In genomic region chr19:5406531-5407126, GRCm38 (mm10) we compare ENCODE assay signal across 9 mouse cellular contexts. TPM values are rescaled to one million over a fixed set of nuclear protein-coding genes. Genes with fewer than 3 reads are reported as not detected.
A peak's percentile ranks its signal among the peaks of the same experiment; 100 is the strongest.
DNase-seq lines count a peak whose midpoint lies in the region; ATAC-seq and TF ChIP-seq lines count a peak whose summit lies in the region.
"Not testable (repeated sequence)": the region's sequence is repeated elsewhere in the genome, so short reads cannot be mapped to it uniquely, and the experiment has no call there.
"Had no signal": no experiment of that assay in that cellular context is flagged by ENCODE, and none has a peak within 500 bp of the region (broad histone marks: within the 10 kb centered on the region; RNA-seq: fewer than 3 reads in every experiment).

No protein-coding gene starts in this region.

- WGBS in forebrain, embryonic 13.5 days, result 19% methylated on average over 25 of the region's 25 CpGs
- WGBS in kidney, embryonic 16.5 days, result 11% methylated on average over 20 of the region's 25 CpGs
- 13% methylated on average over 24 of the region's 25 CpGs for WGBS in liver, embryonic 15.5 days (ENCODE audit: insufficient replicate concordance)
- WGBS in midbrain, postnatal 0 days, result 16% methylated on average over 20 of the region's 25 CpGs

- not testable (repeated sequence) for DNase-seq in ES-E14 (ENCODE audit: low read depth, low spot score)
- peak; percentile 77 for DNase-seq in cerebellum, adult 9-11 months
- DNase-seq in heart, postnatal 36 days, result peak; percentile 57 to 58
- DNase-seq in midbrain, postnatal 0 days (ENCODE audit: low spot score), result peak; percentile 45
- peak; percentile 80 for DNase-seq in splenic B cell, adult 2 months (ENCODE audit: low read depth, low spot score)

- peak overlapping the region; percentile 78 for H3K9ac ChIP-seq in ES-E14 (ENCODE audit: insufficient read depth, low read depth, low read length, poor library complexity, severe bottlenecking)
- peak overlapping the region; percentile 70 for H3K9ac ChIP-seq in forebrain, embryonic 13.5 days
- peak overlapping the region; percentile 91 for H3K9ac ChIP-seq in kidney, embryonic 16.5 days (replicated peaks; ENCODE audit: low read length)
- peak overlapping the region; percentile 85 for H3K9ac ChIP-seq in liver, embryonic 15.5 days
- H3K9ac ChIP-seq in midbrain, postnatal 0 days (replicated peaks; ENCODE audit: low read length, poor library complexity, severe bottlenecking), result peak overlapping the region; percentile 71

- peak overlapping the region; percentile 89; the same call in 1 of the 2 replicates for H3K27ac ChIP-seq in ES-E14 (ENCODE audit: insufficient read depth, low read depth, low read length, poor library complexity, severe bottlenecking)
- peak overlapping the region; percentile 79 for H3K27ac ChIP-seq in forebrain, embryonic 13.5 days
- H3K27ac ChIP-seq in kidney, embryonic 16.5 days (ENCODE audit: low read length), result peak overlapping the region; percentile 97
- H3K27ac ChIP-seq in liver, embryonic 15.5 days (replicated peaks), result peak overlapping the region; percentile 99
- peak overlapping the region; percentile 83 for H3K27ac ChIP-seq in midbrain, postnatal 0 days (ENCODE audit: low read depth, low read length)

- intact Hi-C loops in heart, postnatal 36 days (cut with DNase I), result not testable (repeated sequence)

- peak; percentile 87 for ATAC-seq in forebrain, embryonic 13.5 days
- ATAC-seq in kidney, embryonic 16.5 days (ENCODE audit: low FRiP score, low TSS enrichment), result peak; percentile 82
- peak; percentile 82 for ATAC-seq in liver, embryonic 15.5 days (ENCODE audit: insufficient read depth)
- peak; percentile 76 for ATAC-seq in midbrain, postnatal 0 days (ENCODE audit: low FRiP score)

- peak; percentile 24 for TF ChIP-seq CTCF in midbrain, postnatal 0 days (IDR thresholded peaks at IDR 0.05)

- H3K27me3 ChIP-seq in forebrain, embryonic 13.5 days; kidney, embryonic 16.5 days (ENCODE audit: insufficient read depth, low read length); liver, embryonic 15.5 days; midbrain, postnatal 0 days (ENCODE audit: insufficient read depth, low read length); splenic B cell, adult 2 months (ENCODE audit: control insufficient read depth, insufficient read depth, low read length, poor library complexity, severe bottlenecking): not testable (repeated sequence)

- peak overlapping the region; percentile 65 to 76; a peak in 3 of 4 replicates for H3K4me3 ChIP-seq in ES-E14 (ENCODE audit: insufficient read depth in 1 of 2, low read depth in 1 of 2, low read length in 2 of 2, poor library complexity in 1 of 2, severe bottlenecking in 1 of 2)
- H3K4me3 ChIP-seq in forebrain, embryonic 13.5 days, result peak overlapping the region; percentile 51
- H3K4me3 ChIP-seq in kidney, embryonic 16.5 days (ENCODE audit: low read length), result peak overlapping the region; percentile 70
- H3K4me3 ChIP-seq in liver, embryonic 15.5 days (replicated peaks), result peak overlapping the region; percentile 78
- H3K4me3 ChIP-seq in midbrain, postnatal 0 days (ENCODE audit: low read depth, low read length), result peak overlapping the region; percentile 55

- H3K36me3 ChIP-seq in ES-E14 (ENCODE audit: control insufficient read depth, insufficient read depth, low read length, poor library complexity, severe bottlenecking); forebrain, embryonic 13.5 days (ENCODE audit: poor library complexity, severe bottlenecking); kidney, embryonic 16.5 days (ENCODE audit: insufficient read depth, low read length); liver, embryonic 15.5 days (replicated peaks); midbrain, postnatal 0 days (ENCODE audit: insufficient read depth, low read length); splenic B cell, adult 2 months (ENCODE audit: control insufficient read depth, insufficient read depth, low read length, poor library complexity, severe bottlenecking): not testable (repeated sequence)

- H3K4me1 ChIP-seq in ES-E14 (ENCODE audit: control insufficient read depth in 2 of 2, insufficient read depth in 2 of 2, low read length in 2 of 2, poor library complexity in 1 of 2); midbrain, postnatal 0 days (ENCODE audit: insufficient read depth, low read length): not testable (repeated sequence)
- H3K4me1 ChIP-seq in forebrain, embryonic 13.5 days, result peaks cover 15% of the 10 kb centered on the region
- peaks cover 15% of the 10 kb centered on the region; the same call in 1 of the 2 replicates for H3K4me1 ChIP-seq in kidney, embryonic 16.5 days (ENCODE audit: insufficient read depth, low read length)
- peaks cover 38% of the 10 kb centered on the region for H3K4me1 ChIP-seq in liver, embryonic 15.5 days (replicated peaks)

- peak overlapping the region; percentile 79 for H3K4me2 ChIP-seq in forebrain, embryonic 13.5 days
- H3K4me2 ChIP-seq in kidney, embryonic 16.5 days (replicated peaks; ENCODE audit: low read depth, low read length), result peak overlapping the region; percentile 77
- H3K4me2 ChIP-seq in liver, embryonic 15.5 days, result peak overlapping the region; percentile 73
- H3K4me2 ChIP-seq in midbrain, postnatal 0 days (ENCODE audit: low read depth, low read length, poor library complexity, severe bottlenecking), result peak overlapping the region; percentile 63

- in situ Hi-C loops in ES-E14 (cut with MboI; ENCODE audit: low sequenced_read_pairs in 2 of 2, unreplicated experiment in 2 of 2), result not testable (repeated sequence)

- H3K9me3 ChIP-seq in ES-E14 (ENCODE audit: control insufficient read depth, insufficient read depth, low read depth, low read length); forebrain, embryonic 13.5 days (replicated peaks); kidney, embryonic 16.5 days (ENCODE audit: low read length); liver, embryonic 15.5 days (replicated peaks); midbrain, postnatal 0 days (ENCODE audit: low read length): not testable (repeated sequence)

RNA-seq across cellular contexts. Expression of gene Tsga10ip, which starts 4.3 kb away (rescaled TPM):
- total RNA-seq in ES-E14 (2012; rRNA removed), result 1.5 and 2.7 TPM in 2 replicates
- polyA plus RNA-seq in forebrain, embryonic 13.5 days (2015; fragmentation: Nextera tagmentation; extraction: Ambion mirVana), result 0.39 TPM in 1 of 2 replicates, not detected in the other
- 1 to 10 TPM in 1 of 2 experiments, under 1 TPM in 1; 0.17 to 2.8 TPM for total RNA-seq in heart, postnatal 36 days (2021)
- 0.41 TPM in 1 of 2 replicates, not detected in the other for polyA plus RNA-seq in kidney, embryonic 16.5 days (2015; fragmentation: Nextera tagmentation; extraction: Ambion mirVana)
- polyA plus RNA-seq in liver, embryonic 15.5 days (2015; fragmentation: Nextera tagmentation; extraction: Ambion mirVana), result 0.46 TPM in 1 of 2 replicates, not detected in the other
- not detected in 2 replicates for total RNA-seq in midbrain, postnatal 0 days (2014; rRNA removed)
- polyA plus RNA-seq in midbrain, postnatal 0 days (2015; fragmentation: Nextera tagmentation; extraction: Ambion mirVana), result 0.10 TPM in 1 of 2 replicates, not detected in the other
- total RNA-seq: left cerebral cortex, adult 18-20 months had no signal

RNA-seq across cellular contexts. Expression of gene Sart1, which starts 18.1 kb away (rescaled TPM):
- 111 and 118 TPM in 2 replicates for total RNA-seq in ES-E14 (2012; rRNA removed)
- polyA plus RNA-seq in forebrain, embryonic 13.5 days (2015; fragmentation: Nextera tagmentation; extraction: Ambion mirVana), result 85.3 and 88.4 TPM in 2 replicates
- 10 to 100 TPM; 53.2 to 55.5 TPM for total RNA-seq in heart, postnatal 36 days (2021)
- polyA plus RNA-seq in kidney, embryonic 16.5 days (2015; fragmentation: Nextera tagmentation; extraction: Ambion mirVana), result 75.3 and 92.2 TPM in 2 replicates
- polyA plus RNA-seq in liver, embryonic 15.5 days (2015; fragmentation: Nextera tagmentation; extraction: Ambion mirVana), result 26.5 and 31.5 TPM in 2 replicates
- total RNA-seq in midbrain, postnatal 0 days (2014; rRNA removed), result 28.9 and 37.0 TPM in 2 replicates
- polyA plus RNA-seq in midbrain, postnatal 0 days (2015; fragmentation: Nextera tagmentation; extraction: Ambion mirVana), result 43.4 and 51.0 TPM in 2 replicates

RNA-seq across cellular contexts. Expression of gene Drap1, which starts 18.1 kb away (rescaled TPM):
- total RNA-seq in ES-E14 (2012; rRNA removed), result 121 and 124 TPM in 2 replicates
- polyA plus RNA-seq in forebrain, embryonic 13.5 days (2015; fragmentation: Nextera tagmentation; extraction: Ambion mirVana), result 291 and 298 TPM in 2 replicates
- 100 to 1,000 TPM; 297 to 319 TPM for total RNA-seq in heart, postnatal 36 days (2021)
- 226 and 236 TPM in 2 replicates for polyA plus RNA-seq in kidney, embryonic 16.5 days (2015; fragmentation: Nextera tagmentation; extraction: Ambion mirVana)
- 61.1 and 64.6 TPM in 2 replicates for polyA plus RNA-seq in liver, embryonic 15.5 days (2015; fragmentation: Nextera tagmentation; extraction: Ambion mirVana)
- total RNA-seq in midbrain, postnatal 0 days (2014; rRNA removed), result 187 and 203 TPM in 2 replicates
- polyA plus RNA-seq in midbrain, postnatal 0 days (2015; fragmentation: Nextera tagmentation; extraction: Ambion mirVana), result 332 and 342 TPM in 2 replicates

RNA-seq across cellular contexts. Expression of gene AI837181, which starts 18.3 kb away (rescaled TPM):
- 13.8 and 13.9 TPM in 2 replicates for total RNA-seq in ES-E14 (2012; rRNA removed)
- 40.6 and 44.4 TPM in 2 replicates for polyA plus RNA-seq in forebrain, embryonic 13.5 days (2015; fragmentation: Nextera tagmentation; extraction: Ambion mirVana)
- 10 to 100 TPM; 33.3 to 38.1 TPM for total RNA-seq in heart, postnatal 36 days (2021)
- polyA plus RNA-seq in kidney, embryonic 16.5 days (2015; fragmentation: Nextera tagmentation; extraction: Ambion mirVana), result 24.0 and 50.8 TPM in 2 replicates
- 17.6 and 19.8 TPM in 2 replicates for polyA plus RNA-seq in liver, embryonic 15.5 days (2015; fragmentation: Nextera tagmentation; extraction: Ambion mirVana)
- total RNA-seq in midbrain, postnatal 0 days (2014; rRNA removed), result 73.2 and 98.8 TPM in 2 replicates
- 74.1 and 85.2 TPM in 2 replicates for polyA plus RNA-seq in midbrain, postnatal 0 days (2015; fragmentation: Nextera tagmentation; extraction: Ambion mirVana)

RNA-seq across cellular contexts. Expression of gene Banf1, which starts 39.7 kb away (rescaled TPM):
- total RNA-seq in ES-E14 (2012; rRNA removed), result 213 and 281 TPM in 2 replicates
- 479 and 496 TPM in 2 replicates for polyA plus RNA-seq in forebrain, embryonic 13.5 days (2015; fragmentation: Nextera tagmentation; extraction: Ambion mirVana)
- 100 to 1,000 TPM; 126 to 142 TPM for total RNA-seq in heart, postnatal 36 days (2021)
- polyA plus RNA-seq in kidney, embryonic 16.5 days (2015; fragmentation: Nextera tagmentation; extraction: Ambion mirVana), result 453 and 487 TPM in 2 replicates
- 216 and 231 TPM in 2 replicates for polyA plus RNA-seq in liver, embryonic 15.5 days (2015; fragmentation: Nextera tagmentation; extraction: Ambion mirVana)
- 72.9 and 79.6 TPM in 2 replicates for total RNA-seq in midbrain, postnatal 0 days (2014; rRNA removed)
- polyA plus RNA-seq in midbrain, postnatal 0 days (2015; fragmentation: Nextera tagmentation; extraction: Ambion mirVana), result 310 and 313 TPM in 2 replicates
